Mouse (Mus musculus) liver, adult 2 months (tissue): ENCODE results near the gene Tpra1. TPM values are rescaled to one million over a fixed set of nuclear protein-coding genes. Genes with fewer than 3 reads are reported as not detected.
A peak's percentile ranks its signal among the peaks of the same experiment; 100 is the strongest.

Experiments
- DNase-seq: peaks from one replicate; pipeline ENCODE4 v3.0.0-alpha.2; 2011; ENCODE audit warnings: low read depth, low spot score; ENCODE audit errors: extremely low read depth
- H3K27ac ChIP-seq: fragments of 200-500 bp; replicated peaks from 2 replicates; pipeline ENCODE4 v1.5.1; 2012; ENCODE audit warnings: low read depth, mild to moderate bottlenecking, control low read depth, inconsistent platforms, low read length; ENCODE audit not compliant: insufficient read depth
- H3K27me3 ChIP-seq: fragments of 200-500 bp; 2 replicates; pipeline ENCODE4 v1.6.1; 2012; ENCODE audit warnings: mild to moderate bottlenecking, moderate library complexity, low read length, inconsistent platforms; ENCODE audit not compliant: control insufficient read depth, insufficient read depth
- H3K36me3 ChIP-seq: fragments of 200-500 bp; 2 replicates; pipeline ENCODE4 v1.6.1; 2012; ENCODE audit warnings: low read length, inconsistent platforms; ENCODE audit not compliant: control insufficient read depth, insufficient read depth
- H3K4me1 ChIP-seq: fragments of 200-500 bp; 2 replicates; pipeline ENCODE4 v1.6.1; 2011; ENCODE audit warnings: low read length; ENCODE audit not compliant: control insufficient read depth, insufficient read depth
- H3K4me3 ChIP-seq: fragments of 200-500 bp; 2 replicates; pipeline ENCODE4 v1.5.1; 2011; ENCODE audit warnings: low read depth, mild to moderate bottlenecking, control low read depth, low read length, moderate library complexity; ENCODE audit not compliant: insufficient read depth
- H3K79me2 ChIP-seq: fragments of 200-500 bp; 2 replicates; pipeline ENCODE4 v1.6.1; 2012; ENCODE audit warnings: inconsistent platforms, mild to moderate bottlenecking, low read length, moderate library complexity; ENCODE audit not compliant: control insufficient read depth, insufficient read depth
- H3K9ac ChIP-seq: fragments of 200-500 bp; 2 replicates; pipeline ENCODE4 v1.6.1; 2012; ENCODE audit warnings: low read depth, mild to moderate bottlenecking, control low read depth, inconsistent platforms, low read length
- CTCF ChIP-seq: fragments of 200-500 bp; IDR thresholded peaks from 2 replicates; pipeline ENCODE4 v1.5.1; 2011; ENCODE audit warnings: low read depth, low read length, control low read depth
- POLR2A ChIP-seq: fragments of 200-500 bp; IDR thresholded peaks from 2 replicates; pipeline ENCODE4 v1.6.1; 2011; ENCODE audit warnings: low read length, control low read depth; ENCODE audit not compliant: insufficient read depth; ENCODE audit errors: extremely low read depth
- WGBS: fragments of 180-500 bp; shearing (Covaris S2); methylation state at CpG from one replicate; pipeline ENCODE4 v1.1.7; 2018; 5-methylcytosine and 5-hydroxymethylcytosine counted together
- polyA plus RNA-seq: library from polyadenylated mRNA; depleted of rRNA; stranded (reverse); fragments of >200 nt; gene quantifications from 2 replicates; pipeline ENCODE4 v1.2.3, GENCODE M21; 2012
- total RNA-seq: library from RNA; depleted of rRNA; stranded (reverse); fragments of >200 nt; gene quantifications from 2 replicates; pipeline ENCODE4 v1.2.3, GENCODE M21; 2014

Tpra1 gene
- total and polyA plus RNA-seq, 2 experiments = 15.8 to 76.3 TPM

DNA sequence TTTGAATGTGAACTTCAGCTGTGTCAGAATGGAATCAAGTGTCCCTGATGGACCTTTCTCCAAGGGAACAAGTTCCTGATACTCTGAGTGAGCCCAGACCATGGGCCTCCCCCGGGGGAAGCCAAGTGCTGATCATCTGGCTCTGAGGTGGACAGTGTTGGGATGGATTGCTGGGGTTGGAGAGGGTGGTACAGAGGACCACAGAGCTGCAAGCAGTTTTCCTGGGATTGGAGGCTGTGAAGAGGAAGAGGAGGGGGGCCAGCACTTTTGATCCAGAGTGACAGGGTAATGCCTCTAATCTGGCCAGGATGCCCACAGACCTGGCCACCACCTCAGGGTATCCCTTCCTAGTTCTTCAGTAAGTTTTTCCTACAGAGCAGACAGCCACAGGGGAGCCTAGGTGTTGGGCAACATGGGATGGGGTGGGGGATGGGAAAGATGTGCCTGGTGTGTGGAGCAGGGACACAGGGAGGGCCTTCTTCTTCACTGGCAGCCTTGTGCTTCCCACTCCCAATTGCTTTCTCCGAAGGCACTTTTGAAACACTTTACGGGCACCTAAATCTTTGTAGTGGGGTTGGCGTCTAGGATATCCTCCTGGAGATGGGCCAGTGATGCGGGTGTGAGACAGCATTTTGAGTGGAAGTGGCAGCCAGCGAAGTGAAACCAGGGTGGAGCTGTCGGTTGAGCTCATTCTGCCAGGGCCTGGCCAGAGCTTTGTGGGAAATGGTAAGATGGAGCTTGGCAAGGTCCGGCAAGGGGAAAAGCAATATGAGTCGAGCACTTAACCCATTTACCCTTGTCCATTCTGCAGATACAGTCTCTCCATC is 38.3 kb downstream of the Tpra1 start:
- H3K79me2 ChIP-seq = no peaks in the 10 kb centered on the region
- no peaks in the 10 kb centered on the region for H3K4me1 ChIP-seq
- no peak for DNase-seq
- TF ChIP-seq POLR2A = no peak
- TF ChIP-seq CTCF = no peak
- no peak overlapping the region for H3K27ac ChIP-seq
- no peaks in the 10 kb centered on the region for H3K36me3 ChIP-seq
- WGBS = 88% methylated on average over 9 of the region's 9 CpGs
- H3K27me3 ChIP-seq = peaks cover 2% of the 10 kb centered on the region; the same call in 1 of the 2 replicates
- H3K4me3 ChIP-seq = no peak overlapping the region
- no peak overlapping the region for H3K9ac ChIP-seq

DNA sequence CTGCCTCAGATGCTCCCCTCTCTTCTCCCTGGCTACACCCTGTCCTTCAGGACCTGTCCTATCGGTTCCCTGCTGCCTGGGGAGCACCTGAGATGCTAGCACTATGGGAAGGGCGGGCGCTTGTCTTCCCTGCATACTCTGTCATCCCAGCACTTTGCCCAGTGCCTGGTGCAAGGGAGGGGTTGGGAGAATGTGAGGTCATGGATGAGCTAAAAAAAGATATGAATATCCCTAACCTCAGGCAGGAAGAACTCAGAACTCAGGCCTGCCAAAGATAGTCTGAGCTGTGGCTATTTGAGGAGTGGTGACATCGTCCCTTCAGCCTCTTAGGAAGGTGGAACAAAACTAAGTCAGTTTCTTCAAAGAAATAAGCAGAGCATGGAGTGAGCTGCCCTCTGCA is 39.6 kb downstream of the Tpra1 start:
- Histone ChIP-seq H3K27ac (no peak overlapping the region), H3K36me3 (no peaks in the 10 kb centered on the region), H3K9ac (no peak overlapping the region), H3K4me1 (0 out of 2 replicates have a peak, but pooled peaks cover 1% of the 10 kb centered on the region), H3K79me2 (no peaks in the 10 kb centered on the region), H3K4me3 (no peak overlapping the region), H3K27me3 (peaks cover 2% of the 10 kb centered on the region; the same call in 1 of the 2 replicates)
- no peak for DNase-seq
- WGBS = 74% methylated on average over 4 of the region's 4 CpGs
- TF ChIP-seq CTCF (no peak), POLR2A (no peak)

DNA sequence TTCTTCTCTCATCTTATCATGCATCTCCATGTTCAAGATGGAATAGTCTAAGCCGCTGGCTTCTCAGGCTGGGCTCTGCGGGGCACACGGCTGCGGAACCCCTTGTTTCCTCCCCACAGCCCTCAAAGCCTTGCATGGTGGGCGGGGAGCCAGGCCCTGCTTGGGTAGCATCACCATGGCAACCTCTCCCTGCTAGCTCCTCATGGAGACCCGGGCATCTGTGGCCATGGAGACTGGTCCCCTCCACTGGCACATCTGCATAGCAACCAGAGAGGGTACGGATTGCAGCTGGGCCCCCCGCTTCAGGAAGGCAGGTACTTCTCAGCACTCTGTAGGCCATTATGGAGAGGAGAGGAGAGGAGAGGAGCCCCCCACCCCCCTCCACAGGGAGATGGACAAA is 40.5 kb downstream of the Tpra1 start:
- TF ChIP-seq POLR2A (no peak), CTCF (no peak)
- Histone ChIP-seq H3K4me3 (no peak overlapping the region), H3K4me1 (0 out of 2 replicates have a peak, but pooled peaks cover 1% of the 10 kb centered on the region), H3K27me3 (peaks cover 2% of the 10 kb centered on the region; the same call in 1 of the 2 replicates), H3K27ac (no peak overlapping the region), H3K9ac (no peak overlapping the region), H3K36me3 (no peaks in the 10 kb centered on the region), H3K79me2 (no peaks in the 10 kb centered on the region)
- DNase-seq = no peak
- 71% methylated on average over 8 of the region's 8 CpGs for WGBS

DNA sequence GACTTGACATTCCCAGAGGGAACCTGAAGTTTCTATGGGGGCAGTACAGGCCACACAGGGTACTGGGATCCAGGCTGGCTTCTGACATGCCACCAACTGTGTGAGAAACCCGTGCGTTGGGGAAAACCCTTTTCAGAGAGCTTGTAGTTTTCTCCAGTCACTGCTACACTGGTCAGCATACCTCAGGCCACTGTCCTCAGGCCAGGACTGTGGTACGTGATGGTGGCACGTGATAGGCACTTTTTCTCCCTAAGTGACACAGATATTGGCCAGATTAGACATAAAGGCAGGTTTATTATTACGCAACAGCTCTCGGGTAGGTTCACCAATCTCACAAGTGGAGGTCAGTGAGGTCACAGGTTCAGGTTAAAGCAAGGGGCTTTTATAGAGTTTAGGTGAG is 41.6 kb downstream of the Tpra1 start:
- Histone ChIP-seq H3K4me1 (0 out of 2 replicates have a peak, but pooled peaks cover 1% of the 10 kb centered on the region), H3K79me2 (no peaks in the 10 kb centered on the region), H3K36me3 (no peaks in the 10 kb centered on the region), H3K27me3 (peaks cover 2% of the 10 kb centered on the region; the same call in 1 of the 2 replicates), H3K9ac (no peak overlapping the region), H3K4me3 (no peak overlapping the region), H3K27ac (no peak overlapping the region)
- WGBS = 37% methylated on average over 6 of the region's 6 CpGs
- TF ChIP-seq CTCF = no peak
- DNase-seq = peak; percentile 77

DNA sequence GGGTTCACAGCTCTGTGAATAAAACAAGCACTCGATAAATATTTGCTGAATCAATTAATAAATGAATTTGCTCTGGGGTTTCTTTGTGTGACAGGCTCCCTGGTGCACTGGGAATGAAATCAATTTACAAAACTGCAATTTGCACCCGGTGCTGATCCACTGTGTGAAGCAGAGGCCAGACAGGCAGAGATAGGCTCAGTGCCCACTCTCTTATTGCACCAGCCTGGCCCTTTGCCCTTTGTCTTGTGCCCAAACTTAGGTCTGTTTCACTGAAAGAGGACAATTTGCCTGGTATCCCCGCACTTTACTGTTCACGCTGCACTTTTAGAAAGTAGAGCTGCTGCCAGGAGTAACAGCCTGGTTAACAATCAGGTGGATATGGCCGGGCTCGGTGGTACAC is 44.4 kb downstream of the Tpra1 start:
- WGBS = 26% methylated on average over 6 of the region's 6 CpGs
- Histone ChIP-seq H3K27me3 (peaks cover 2% of the 10 kb centered on the region; the same call in 1 of the 2 replicates), H3K27ac (no peak overlapping the region), H3K4me3 (no peak overlapping the region), H3K9ac (no peak overlapping the region), H3K36me3 (no peaks in the 10 kb centered on the region), H3K4me1 (0 out of 2 replicates have a peak, but pooled peaks cover 1% of the 10 kb centered on the region), H3K79me2 (no peaks in the 10 kb centered on the region)
- TF ChIP-seq CTCF = no peak
- TF ChIP-seq POLR2A = no peak
- DNase-seq = peak; percentile 92

DNA sequence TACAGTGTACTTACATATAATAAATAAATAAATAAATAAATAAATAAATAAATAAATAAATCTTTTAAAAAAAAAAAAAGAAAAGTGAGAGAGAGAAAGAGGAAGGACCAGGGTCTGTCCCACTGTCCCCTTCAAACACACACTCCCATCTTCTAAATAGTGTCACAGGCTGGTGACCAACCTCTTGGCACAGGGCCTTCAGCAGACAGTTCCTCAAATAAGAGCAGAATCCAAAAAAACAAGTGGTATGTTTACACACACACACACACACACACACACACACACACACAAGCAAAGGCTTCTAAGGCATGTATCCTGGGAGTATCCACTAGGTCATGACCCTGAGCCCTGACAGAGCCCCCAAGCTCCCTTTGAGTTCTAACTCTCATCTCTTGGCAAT is 45.7 kb downstream of the Tpra1 start:
- TF ChIP-seq CTCF = no peak
- TF ChIP-seq POLR2A = no peak

More for the DNA sequence above, 45.7 kb downstream of the Tpra1 start:
- no peak overlapping the region for H3K27ac ChIP-seq
- no peaks in the 10 kb centered on the region for H3K79me2 ChIP-seq
- peak; percentile 62 for DNase-seq
- H3K9ac ChIP-seq = no peak overlapping the region
- 0 out of 2 replicates have a peak, but pooled peaks cover 1% of the 10 kb centered on the region for H3K4me1 ChIP-seq
- no peak overlapping the region for H3K4me3 ChIP-seq
- H3K27me3 ChIP-seq = no peaks in the 10 kb centered on the region
- no peaks in the 10 kb centered on the region for H3K36me3 ChIP-seq
